Mouse (Mus musculus): ENCODE measurements around the gene Lsamp.

The Lsamp gene

GRCm38 (mm10) chr16:41242841-41243240 lies 1258.7 kb downstream of the Lsamp start:
- no peak for DNase-seq (ENCODE audit: low spot score)

- DNase-seq (ENCODE audit: low spot score): no peak
Measured at GRCm38 (mm10) chr16:41244711-41245110, 1260.5 kb downstream of the Lsamp start.

GRCm38 (mm10) chr16:41258145-41259035 lies 1274.2 kb downstream of the Lsamp start:
- DNase-seq (ENCODE audit: low spot score): no peak

GRCm38 (mm10) chr16:41275999-41276671 lies 1292.0 kb downstream of the Lsamp start:
- no peak for DNase-seq (ENCODE audit: low spot score)

- no peak for DNase-seq (ENCODE audit: low spot score)
Measured at GRCm38 (mm10) chr16:41317992-41318391, 1333.8 kb downstream of the Lsamp start.

GRCm38 (mm10) chr16:41343431-41343830 lies 1359.3 kb downstream of the Lsamp start:
- DNase-seq (ENCODE audit: low spot score): no peak

GRCm38 (mm10) chr16:41365138-41365537 lies 1381.0 kb downstream of the Lsamp start:
- DNase-seq (ENCODE audit: low spot score): no peak

- DNase-seq (ENCODE audit: low spot score): no peak
Measured at GRCm38 (mm10) chr16:41383702-41384101, 1399.5 kb downstream of the Lsamp start.

- no peak for DNase-seq (ENCODE audit: low spot score)
Measured at GRCm38 (mm10) chr16:41384288-41384687, 1400.1 kb downstream of the Lsamp start.

- DNase-seq (ENCODE audit: low spot score): no peak
Measured at GRCm38 (mm10) chr16:41408850-41409249, 1424.7 kb downstream of the Lsamp start.

- DNase-seq (ENCODE audit: low spot score): no peak
Measured at GRCm38 (mm10) chr16:41410671-41411070, 1426.5 kb downstream of the Lsamp start.

GRCm38 (mm10) chr16:41417363-41417762 lies 1433.2 kb downstream of the Lsamp start:
- DNase-seq (ENCODE audit: low spot score): no peak

GRCm38 (mm10) chr16:41467391-41467790 lies 1483.2 kb downstream of the Lsamp start:
- DNase-seq (ENCODE audit: low spot score): no peak

GRCm38 (mm10) chr16:41478694-41479093 lies 1494.5 kb downstream of the Lsamp start:
- DNase-seq (ENCODE audit: low spot score): no peak

GRCm38 (mm10) chr16:41481832-41482231 lies 1497.7 kb downstream of the Lsamp start:
- DNase-seq (ENCODE audit: low spot score): no peak

- DNase-seq (ENCODE audit: low spot score): no peak
Measured at GRCm38 (mm10) chr16:41510915-41511552, 1526.9 kb downstream of the Lsamp start.

GRCm38 (mm10) chr16:41521566-41521965 lies 1537.4 kb downstream of the Lsamp start:
- no peak for DNase-seq (ENCODE audit: low spot score)

GRCm38 (mm10) chr16:41524266-41524665 lies 1540.1 kb downstream of the Lsamp start:
- no peak for DNase-seq (ENCODE audit: low spot score)

GRCm38 (mm10) chr16:41532661-41533551 lies 1548.7 kb downstream of the Lsamp start:
- no peak for DNase-seq (ENCODE audit: low spot score)

- no peak for DNase-seq (ENCODE audit: low spot score)
Measured at GRCm38 (mm10) chr16:41533686-41534085, 1549.5 kb downstream of the Lsamp start.

GRCm38 (mm10) chr16:41535806-41536205 lies 1551.6 kb downstream of the Lsamp start:
- no peak for DNase-seq (ENCODE audit: low spot score)

- DNase-seq (ENCODE audit: low spot score): no peak
Measured at GRCm38 (mm10) chr16:41542641-41543040, 1558.5 kb downstream of the Lsamp start.
